Mouse (Mus musculus) spleen, adult 12 weeks (tissue): ENCODE results near the gene Cd36.
"Not testable (repeated sequence)": the region's sequence is repeated elsewhere in the genome, so short reads cannot be mapped to it uniquely, and the experiment has no call there.

Source experiments
- DNase-seq: peaks from one replicate; pipeline ENCODE4 v3.0.0; 2022; ENCODE audit warnings: low spot score

Gene Cd36

DNA sequence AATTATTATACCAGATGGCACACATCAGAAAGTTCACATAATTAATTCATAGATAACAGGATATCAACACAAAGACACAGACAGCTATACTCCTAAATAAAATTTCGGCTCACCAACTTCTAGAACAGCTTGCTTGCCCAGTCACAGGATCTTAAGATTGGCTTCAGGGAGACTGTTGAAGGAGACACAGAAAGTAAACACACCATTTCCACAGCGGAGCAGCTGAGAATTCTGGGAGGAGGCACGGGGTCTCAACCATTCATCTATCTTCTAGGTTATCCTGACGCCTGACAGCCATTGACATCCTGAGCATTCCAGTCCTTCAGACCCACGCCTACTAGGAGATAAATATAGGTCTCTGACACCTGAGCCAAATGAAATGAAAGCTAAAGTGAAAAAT lies at the start of gene Cd36:
Gene Cd36, minus strand, starts transcription at position 204 of the 400 bp plus-strand sequence.
- DNase-seq = no peak

DNA sequence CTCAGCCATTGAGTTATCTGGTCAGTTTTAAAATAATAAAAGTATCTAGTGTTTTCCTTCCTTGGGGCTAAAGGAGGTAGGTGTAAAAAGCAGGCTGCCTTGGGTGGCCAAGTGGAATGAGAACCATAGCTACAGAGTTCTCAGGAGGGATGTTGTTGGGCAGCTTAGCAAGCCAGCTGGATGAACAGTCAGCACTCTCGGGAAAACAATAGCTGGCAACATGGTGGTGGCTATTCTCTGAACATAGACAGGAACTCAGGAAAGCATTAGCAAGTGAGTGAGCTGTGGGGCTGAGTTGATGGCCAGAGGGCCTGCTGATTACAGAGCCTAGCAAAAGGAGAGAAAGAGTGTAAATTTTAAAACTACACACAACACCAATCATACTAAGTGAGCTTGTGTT lies 45.9 kb upstream of the Cd36 start:
- DNase-seq = no peak

DNA sequence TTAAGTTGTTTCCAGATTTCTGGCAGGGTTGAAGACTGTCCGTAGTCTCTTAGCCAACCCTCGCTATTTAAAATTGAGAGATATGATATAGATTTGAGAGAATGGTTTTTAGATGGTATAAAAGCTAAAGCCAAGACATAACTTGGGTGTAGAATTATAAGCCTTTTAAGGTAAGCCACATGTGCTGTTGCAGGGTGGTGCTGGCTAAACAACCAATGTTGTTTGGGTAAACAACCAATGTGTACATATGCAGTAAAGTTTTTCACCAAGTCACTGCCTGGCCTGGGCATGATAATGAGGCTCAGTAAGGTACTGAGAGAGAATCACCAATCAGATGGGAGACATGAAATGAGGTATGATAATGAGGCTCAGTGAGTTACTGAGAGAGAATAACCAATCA lies 43.0 kb upstream of the Cd36 start:
- not testable (repeated sequence) for DNase-seq

DNA sequence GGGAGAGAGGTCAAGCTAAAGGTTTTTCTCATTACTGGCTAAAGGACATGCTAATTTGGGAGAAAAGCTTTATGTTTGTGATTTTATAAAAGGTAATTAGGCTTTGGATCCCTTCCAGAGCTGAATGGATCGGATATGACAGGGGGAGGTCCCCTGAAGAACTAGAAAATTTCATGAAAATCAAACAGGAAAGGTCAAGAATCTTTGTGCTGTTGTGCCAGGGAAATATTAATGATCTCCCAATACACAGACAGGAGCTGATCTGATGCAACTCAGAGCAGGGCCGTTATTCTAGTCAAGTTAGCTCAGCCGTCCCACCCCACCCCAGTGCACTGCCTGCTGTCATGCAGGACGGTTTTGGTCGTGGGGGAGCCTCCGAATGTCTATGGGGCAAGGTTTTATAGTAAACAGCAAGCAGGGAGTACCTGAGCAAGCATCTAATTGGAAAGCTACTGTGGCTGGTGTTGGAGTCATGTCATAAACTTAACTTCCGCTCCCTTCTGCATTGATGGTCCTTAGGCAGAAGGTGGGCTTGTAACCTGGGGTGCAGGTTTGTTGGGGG lies 40.5 kb upstream of the Cd36 start:
- DNase-seq = no peak

DNA sequence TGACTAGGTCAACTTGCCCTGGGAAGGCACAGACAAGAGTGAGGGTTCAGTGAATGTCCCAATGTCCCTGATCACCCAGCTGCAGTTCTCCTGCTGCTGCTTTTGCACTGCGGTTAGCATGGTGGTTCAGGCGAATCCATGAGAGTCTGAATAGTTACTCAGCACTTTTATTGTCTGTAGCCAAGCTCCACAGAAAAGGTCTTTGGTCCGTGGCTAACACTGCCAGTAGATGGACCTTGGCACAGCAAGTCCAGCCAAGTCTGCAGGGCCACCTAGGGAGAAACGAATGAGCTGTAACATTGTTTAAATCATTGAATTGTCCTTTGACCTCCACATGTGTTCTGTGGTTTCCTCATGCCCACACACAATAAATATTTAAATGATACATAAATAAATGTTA lies 39.9 kb upstream of the Cd36 start:
- no peak for DNase-seq

DNA sequence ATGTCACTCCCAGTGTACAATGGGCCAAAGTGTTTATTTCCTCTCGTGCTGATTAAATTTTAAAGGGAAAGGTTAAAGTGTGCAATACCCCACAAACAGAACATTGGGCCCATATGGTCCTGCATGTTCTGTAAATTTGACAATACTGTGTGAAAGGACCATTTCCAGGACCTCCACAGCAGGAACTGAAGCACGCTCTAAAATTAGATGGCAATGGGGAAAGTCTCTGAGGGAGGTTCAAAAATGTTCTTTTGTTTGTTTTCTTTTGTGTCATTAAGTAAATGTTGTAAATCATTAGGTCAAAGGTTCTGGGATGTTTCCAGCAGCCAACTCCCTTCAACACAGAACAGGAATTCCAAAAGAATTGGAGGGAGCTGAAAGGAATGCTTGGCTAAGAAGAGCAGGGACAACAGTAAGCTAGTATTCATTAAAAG lies 35.5 kb upstream of the Cd36 start:
- DNase-seq = no peak

DNA sequence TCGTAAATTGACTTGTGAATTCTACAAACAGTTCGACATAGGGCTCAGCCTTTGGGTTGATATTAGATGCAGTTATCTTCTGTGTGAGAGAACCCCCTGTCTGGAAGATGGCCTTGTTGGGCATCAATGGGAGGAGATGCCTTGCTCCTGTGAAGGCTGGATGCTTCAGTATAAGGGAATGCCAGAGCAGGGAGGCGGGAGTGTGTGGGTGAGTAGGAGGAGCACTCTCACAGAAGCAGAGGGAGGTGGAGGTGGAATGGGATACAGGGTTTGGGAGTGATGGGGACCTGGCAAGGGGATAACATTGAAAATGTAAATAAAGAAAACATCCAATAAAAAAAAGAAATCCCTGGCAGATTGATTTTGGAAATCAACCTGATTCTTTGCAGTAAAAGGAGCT lies 35.0 kb upstream of the Cd36 start:
- DNase-seq = no peak

DNA sequence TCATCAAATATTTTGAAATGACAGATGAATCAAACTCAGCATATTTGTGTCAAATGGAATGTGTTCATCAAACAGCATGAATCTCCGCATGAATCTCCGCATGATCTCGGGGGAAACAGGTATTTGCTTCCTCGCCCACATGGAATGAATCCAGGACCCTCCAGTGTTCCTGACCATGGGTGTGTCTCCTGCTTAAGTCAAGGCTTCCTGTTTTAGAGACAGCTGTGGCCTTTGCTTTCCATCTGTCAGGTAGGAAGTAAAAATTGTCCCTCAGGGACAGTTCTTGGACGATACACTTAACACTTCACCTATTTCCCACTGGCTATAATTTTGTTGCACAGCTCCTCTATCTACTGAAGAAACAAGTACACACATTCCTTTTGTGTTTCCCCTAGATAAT lies 30.4 kb upstream of the Cd36 start:
- DNase-seq = no peak

DNA sequence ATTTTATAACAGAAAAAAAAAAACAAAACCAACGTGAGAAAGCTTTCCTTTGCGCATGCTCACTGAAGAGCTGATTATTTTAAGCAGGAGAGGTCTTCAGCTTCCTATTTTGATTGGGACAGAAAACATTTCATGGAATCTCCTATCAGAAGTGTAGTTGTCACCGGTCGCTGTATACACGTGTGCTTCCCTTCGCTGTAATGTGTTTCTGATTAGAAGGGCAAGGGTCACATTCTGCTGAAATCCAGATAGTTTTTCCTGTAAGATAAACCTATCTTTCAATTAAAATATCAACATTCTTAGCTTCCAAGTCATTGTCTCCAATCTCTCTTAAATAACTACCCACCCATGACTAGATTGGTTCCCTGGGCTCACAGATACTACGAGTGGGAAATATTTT lies 16.2 kb upstream of the Cd36 start:
- DNase-seq = no peak

DNA sequence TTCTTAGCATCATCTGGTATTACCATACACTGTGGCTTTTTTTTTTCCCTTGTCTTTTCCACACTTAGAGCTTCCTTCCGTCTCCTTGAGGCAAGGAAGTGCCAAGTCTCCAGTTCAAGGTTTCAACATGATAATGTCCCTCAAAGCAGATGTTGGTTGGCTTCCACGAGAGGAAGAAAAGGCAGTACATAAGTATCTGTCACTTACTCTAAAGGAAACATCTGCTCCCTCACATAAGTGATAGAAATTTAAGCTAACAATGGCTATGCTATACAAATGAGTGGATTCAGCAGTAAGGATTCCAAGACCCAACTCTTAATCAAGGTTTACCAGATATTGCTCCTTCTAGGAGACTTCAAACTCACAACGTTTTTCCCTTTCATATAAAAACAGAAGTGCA lies 10.3 kb upstream of the Cd36 start:
- no peak for DNase-seq

DNA sequence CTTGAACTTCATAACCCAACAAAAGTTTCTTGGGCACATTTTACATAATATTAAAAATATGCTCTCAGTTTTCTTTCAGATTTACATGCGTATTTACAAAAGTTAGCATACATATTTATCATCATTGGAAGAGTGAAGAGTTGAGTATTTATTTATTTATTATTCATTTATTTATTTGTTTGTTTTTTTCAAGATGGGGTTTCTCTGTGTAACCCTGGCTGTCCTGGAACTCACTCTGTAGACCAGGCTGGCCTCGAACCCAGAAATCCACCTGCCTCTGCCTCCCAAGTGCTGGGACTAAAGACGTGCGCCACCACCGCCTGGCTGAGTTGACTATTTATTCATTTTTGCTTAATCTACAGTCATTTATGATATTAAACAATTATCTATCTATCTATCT lies 9.0 kb upstream of the Cd36 start:
- not testable (repeated sequence) for DNase-seq

DNA sequence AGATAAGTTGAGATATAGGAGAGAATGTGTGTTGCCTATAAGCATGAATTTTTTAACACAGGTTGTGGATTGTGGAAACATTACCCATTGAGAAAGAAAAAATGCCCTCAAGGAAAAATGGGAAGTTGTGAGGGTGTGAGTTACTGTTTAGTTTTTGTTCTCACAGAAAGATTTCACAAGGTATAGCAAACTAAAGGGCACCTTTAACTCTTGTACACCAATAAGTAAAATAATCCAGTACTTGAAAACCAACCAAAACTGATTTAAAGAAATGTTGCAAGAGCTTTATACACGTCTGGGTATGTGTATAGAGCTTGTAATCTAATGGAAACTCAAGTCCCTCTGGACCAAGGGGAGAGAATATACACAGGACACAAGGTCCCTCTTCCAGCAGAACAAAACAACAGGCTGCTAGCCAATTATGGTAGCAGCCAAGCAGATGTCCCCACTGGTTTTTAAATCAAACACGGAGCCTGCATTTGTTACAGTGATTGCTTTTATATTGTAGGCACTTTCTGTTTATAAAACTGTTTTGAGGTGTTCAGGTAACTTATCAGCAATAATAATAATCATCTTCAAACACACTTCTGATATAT lies 5.1 kb upstream of the Cd36 start:
- DNase-seq = no peak

DNA sequence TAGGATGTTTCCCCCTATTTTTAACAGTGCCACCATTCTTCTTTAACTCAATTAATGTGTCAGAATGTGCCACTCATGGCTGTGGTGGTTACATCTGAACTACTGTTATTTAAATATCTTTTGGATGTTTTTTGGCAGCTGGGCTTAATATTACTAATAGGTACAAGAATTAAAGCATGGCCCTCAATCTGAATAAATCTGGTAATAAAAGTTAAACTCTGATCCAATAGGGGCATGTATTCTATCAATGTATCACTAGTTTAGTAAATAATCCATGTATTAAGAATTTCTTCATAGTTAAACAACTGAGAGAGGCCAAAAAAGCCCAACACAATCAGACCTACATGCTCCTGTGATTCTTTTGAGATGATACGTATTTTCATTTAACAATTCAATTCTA lies 690 bp upstream of the Cd36 start:
- no peak for DNase-seq

DNA sequence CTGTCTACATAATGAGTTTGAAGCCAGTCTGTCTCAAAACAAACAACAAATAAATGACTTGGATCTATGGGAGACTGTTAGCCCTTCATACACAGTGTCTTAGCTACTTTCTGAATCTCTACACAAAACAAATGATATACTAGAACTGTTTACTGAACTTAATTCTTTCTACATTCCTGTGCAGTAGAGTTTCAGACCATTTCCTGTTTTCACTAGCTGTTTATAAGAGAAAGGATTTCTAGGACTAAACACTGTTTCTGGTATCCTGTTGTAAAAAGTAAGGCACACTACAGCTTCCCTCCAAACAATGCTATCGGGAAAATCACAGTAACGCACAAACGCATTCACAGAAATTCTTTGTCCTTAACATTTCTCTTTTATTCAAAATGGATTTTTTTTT lies 2.2 kb downstream of the Cd36 start:
- DNase-seq = no peak

DNA sequence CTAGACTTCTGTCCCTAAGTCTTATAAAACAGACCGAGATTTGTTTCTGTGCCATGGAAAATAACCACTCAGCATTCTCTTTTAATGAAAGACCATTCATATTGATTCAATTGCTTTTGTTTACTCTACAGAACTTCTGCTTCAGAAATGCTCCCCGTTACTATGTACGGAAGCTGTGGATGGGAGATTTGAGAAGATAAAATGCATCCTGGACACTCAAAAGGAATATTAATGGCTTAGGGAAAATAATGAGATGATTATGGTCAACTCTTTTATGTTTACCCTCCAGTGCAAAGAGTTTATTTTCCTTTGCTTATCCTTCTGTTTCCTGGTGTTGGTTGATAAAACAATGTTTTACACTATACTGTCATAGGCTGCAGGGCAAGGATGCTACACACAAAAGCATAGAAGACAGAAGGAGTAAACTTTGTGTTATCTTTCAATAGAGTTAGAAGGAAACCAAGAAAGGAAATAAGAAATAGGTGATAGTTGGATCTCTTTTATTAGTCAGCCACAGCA lies 5.2 kb downstream of the Cd36 start:
- no peak for DNase-seq

DNA sequence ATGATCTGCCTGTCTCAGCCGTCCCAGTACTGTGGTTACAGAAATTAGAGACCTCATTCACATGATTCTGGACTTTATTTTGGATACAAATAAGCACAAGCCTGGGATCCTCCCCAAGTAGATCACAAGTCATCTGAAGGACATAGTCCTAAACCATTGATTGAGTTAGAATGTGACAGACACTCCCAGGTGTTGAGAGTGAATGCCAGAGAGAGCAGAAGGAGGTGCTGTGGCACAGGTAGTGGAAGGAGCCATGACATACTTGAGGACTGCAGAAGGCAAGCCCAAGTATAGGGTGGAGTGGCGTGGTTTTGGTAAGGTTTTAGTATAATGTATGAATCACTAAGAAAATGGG lies 7.1 kb downstream of the Cd36 start:
- no peak for DNase-seq

DNA sequence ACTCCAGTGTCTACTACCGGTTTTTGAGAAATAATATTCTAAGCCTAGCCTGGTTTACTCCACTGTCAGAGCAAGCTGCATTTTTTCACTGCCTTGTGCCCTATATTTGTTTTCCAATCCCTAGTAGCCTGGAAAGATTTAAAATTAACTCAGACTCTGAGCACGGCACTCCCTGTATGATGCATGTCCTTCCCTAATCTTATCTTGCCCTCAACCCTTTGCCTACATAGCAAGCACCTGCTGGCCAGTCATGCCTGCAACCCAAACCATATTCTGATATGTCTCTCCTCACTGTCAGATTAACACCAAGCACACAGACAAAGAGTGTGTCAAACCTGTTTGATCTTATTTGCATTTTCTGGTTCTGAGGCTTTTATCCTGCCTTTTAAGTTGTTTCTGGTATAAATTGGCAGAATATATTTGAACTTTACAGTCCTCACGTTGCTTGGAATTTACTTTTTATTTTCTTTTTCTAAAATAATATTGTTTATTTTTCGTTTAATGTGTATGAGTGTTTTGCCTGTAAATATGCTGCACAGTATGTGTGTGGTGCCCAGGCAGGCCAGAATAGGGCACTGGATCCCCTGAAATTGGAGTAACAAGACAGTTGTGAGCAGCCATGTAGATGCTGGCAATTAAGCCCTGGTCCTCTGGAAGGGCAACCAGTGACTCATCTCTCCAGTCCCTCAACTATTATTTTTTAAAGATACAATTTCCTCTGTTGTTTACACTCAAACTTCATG lies 7.6 kb downstream of the Cd36 start:
- no peak for DNase-seq

DNA sequence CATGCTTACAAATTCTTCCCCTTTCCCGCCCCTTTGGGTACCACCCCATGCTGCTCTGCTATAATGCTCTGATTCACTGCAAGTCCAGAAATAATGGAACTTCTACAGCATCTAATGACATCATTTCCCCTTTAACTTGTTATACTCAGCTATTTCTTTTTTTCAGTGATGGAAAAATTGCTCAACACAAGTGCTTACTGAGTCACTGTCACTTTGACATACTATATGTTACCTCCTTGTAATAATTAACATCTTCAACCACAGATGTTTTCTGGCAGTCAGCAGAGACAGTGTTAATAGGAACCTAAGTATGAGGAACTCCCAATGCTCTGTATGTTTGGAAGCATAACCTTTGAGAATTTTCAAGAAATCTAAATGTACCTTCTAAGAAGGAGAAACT lies 8.7 kb downstream of the Cd36 start:
- DNase-seq = no peak

DNA sequence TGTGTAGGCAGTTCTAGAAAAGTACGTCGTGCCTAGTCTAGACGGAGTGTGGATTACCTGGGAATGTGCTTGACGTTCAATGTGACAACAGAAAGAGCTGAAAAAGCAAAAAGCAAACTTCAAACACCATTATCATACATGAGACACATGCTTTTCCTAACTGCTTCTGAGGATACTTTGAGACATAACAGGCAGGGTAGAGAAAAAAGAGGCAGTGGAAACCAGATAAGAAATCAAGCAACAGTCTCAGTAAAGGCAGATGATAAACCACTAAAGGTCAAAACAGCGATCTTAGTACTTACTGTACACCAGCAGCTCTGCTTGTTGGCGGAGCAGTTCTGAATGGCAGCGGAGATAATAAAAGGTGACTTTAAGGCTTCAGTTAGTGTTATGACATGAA lies 11.6 kb downstream of the Cd36 start:
- DNase-seq = no peak

DNA sequence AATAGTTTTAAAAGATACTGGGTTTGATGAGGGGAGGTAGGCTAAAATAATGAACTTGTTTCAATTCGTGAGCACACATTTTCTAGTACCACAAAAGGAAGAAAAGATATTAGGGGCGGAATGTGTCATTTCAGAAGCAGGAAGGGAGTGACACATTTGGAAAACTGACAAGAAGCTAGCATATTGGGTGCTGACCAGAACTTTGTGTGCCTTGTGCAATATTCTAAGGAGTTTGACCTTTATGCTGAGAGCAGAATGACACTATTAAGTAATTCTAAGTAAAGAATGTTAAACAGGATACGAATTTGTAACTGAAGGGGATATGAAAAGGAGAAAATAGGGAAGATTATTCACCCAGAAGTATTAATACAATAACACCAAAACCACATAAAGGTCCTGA lies 12.0 kb downstream of the Cd36 start:
- DNase-seq = no peak

DNA sequence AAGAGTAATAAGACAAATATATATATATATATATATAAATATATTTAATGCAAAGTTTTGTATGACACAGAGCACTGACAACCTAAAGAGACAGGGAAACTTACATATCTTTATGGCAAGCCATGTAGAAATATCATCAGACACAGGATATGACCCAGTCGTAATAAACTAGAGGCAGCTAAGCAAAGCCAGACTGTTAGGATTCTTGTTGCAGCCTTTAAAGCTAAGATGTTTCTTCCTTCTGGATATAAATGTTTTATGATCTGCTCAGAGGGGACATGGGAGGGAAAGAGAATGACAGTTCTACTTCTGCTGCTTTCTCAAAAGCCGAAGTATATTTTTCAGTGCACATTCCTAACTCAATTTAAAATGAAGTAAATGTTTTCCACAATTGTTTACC lies 14.3 kb downstream of the Cd36 start:
- DNase-seq = no peak

DNA sequence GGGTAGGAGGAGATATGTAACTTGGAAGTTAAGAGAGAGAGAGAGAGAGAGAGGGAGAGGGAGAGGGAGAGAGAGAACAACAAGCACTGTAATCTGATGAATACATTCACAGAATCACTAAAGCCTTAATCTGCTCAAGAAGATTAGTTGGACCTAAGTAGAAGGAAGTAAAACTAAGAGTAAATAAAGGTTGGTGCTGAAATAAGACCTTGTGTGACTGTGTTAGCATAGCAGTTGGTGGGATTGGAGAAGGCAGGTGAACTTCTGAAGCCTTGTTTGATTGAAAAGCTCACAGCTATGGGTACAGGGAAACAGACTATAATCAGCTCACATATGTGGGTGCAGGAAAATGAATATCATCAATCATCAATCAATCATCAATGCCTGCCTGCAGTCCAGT lies 23.2 kb downstream of the Cd36 start:
- DNase-seq = no peak

DNA sequence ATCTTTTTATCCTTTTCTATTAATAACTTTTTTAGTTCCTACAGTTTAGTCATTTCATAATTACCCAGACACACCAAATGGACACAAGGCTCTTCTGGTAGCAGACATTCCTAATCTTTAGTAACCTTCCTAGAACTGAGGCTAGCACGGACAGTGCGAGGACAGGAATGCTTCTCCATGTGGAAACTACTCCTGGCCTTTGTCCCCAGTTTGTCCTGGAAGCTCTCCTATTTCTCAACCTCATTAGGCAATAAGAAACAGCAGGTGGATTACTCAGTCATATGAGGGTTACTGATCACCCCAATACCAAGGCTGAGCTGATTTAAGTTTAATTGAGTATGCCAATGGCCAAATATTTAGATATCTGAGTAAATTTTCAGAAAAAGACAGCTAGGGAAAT lies 25.5 kb downstream of the Cd36 start:
- no peak for DNase-seq

DNA sequence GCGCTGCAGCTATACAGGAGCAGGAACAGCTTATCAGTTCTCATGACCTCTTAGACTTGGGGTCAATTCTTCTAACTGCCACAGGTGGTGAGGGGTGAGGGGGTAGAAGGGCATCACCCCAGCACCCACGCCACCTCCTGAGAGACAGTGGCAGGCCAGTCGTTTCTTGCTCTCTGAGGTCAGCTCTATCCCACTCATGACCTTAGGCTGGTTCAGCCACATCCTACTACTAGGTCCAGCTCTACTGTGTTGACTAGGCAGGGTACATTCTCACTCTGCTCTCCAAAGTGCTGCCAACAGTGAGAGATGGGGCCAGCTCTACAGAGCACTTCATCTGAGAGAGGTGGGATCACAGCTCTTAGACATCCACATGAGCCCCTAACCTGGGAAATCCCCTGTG lies 30.2 kb downstream of the Cd36 start:
- DNase-seq = no peak
